ENCODE assay signal across 8 mouse cellular contexts in the genomic region with DNA sequence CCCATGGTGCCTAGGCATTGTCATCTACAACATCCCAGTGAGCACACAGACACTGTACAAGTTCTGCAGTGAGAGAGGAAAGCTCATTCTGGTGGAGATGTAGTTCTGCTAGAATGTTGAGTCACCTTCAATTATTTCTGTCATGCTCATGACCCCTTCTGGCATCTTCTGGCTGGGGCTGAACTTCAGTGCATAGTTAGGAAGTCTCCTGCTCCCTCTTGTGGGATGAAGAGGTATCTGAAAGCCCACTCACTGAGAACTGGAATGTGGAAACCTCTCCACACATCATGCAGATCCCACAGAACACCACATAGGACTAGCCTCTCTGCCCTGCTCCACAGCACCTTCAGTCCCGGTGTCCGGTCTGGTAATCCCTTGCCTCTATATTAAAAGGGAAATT. TPM values are rescaled to one million over a fixed set of nuclear protein-coding genes. Genes with fewer than 3 reads are reported as not detected.
DNase-seq lines count a peak whose midpoint lies in the region; ATAC-seq and TF ChIP-seq lines count a peak whose summit lies in the region.
"Had no signal": no experiment of that assay in that cellular context is flagged by ENCODE, and none has a peak within 500 bp of the region (broad histone marks: within the 10 kb centered on the region; RNA-seq: fewer than 3 reads in every experiment).

No protein-coding gene starts in this region.

- H3K27ac ChIP-seq in kidney, postnatal 0 days: no peak overlapping the region
- H3K27ac ChIP-seq in ES-Bruce4 (ENCODE audit: insufficient read depth, low read length): no peak overlapping the region

- ATAC-seq in kidney, postnatal 0 days (replicated peaks; ENCODE audit: low FRiP score, low read depth): no peak; the same call in 1 of the 2 replicates

- no peak overlapping the region for H3K9ac ChIP-seq in kidney, postnatal 0 days (ENCODE audit: low read depth, low read length)
- no peak overlapping the region for H3K9ac ChIP-seq in ES-Bruce4 (ENCODE audit: low read depth, poor library complexity, severe bottlenecking)

- H3K4me1 ChIP-seq in kidney, postnatal 0 days (replicated peaks; ENCODE audit: insufficient read depth, low read length): no peaks in the 10 kb centered on the region
- no peaks in the 10 kb centered on the region for H3K4me1 ChIP-seq in ES-Bruce4 (ENCODE audit: control insufficient read depth, insufficient read depth, low read length)

- WGBS in kidney, postnatal 0 days: 88% methylated on average over 2 of the region's 2 CpGs

- no peak overlapping the region for H3K4me3 ChIP-seq in kidney, postnatal 0 days (replicated peaks; ENCODE audit: low read depth, low read length)
- no peak overlapping the region for H3K4me3 ChIP-seq in ES-Bruce4 (ENCODE audit: low read depth, low read length)

- peak; percentile 68 for DNase-seq in kidney, postnatal 0 days (ENCODE audit: low spot score)
- no peak for DNase-seq in kidney, adult 8-10 months
- DNase-seq in brain, adult 2 months (ENCODE audit: low read depth, low spot score): peak; percentile 58
- peak; percentile 29 to 44 for DNase-seq in layer of hippocampus, postnatal 10 days (ENCODE audit: low spot score in 2 of 2)
- DNase-seq in retina, embryonic 14.5 days (ENCODE audit: low spot score): peak; percentile 40
- no peak for DNase-seq in cerebellum, adult 9-10 months

- no peaks in the 10 kb centered on the region for H3K27me3 ChIP-seq in kidney, postnatal 0 days (ENCODE audit: insufficient read depth, low read length)
- no peaks in the 10 kb centered on the region for H3K27me3 ChIP-seq in ES-Bruce4 (ENCODE audit: control insufficient read depth, insufficient read depth, low read length, poor library complexity, severe bottlenecking)

- no peaks in the 10 kb centered on the region for H3K36me3 ChIP-seq in kidney, postnatal 0 days (ENCODE audit: insufficient read depth, low read length)
- no peaks in the 10 kb centered on the region for H3K36me3 ChIP-seq in ES-Bruce4 (ENCODE audit: control insufficient read depth, insufficient read depth, low read length, poor library complexity, severe bottlenecking)

- no peak for TF ChIP-seq EP300 in ES-Bruce4 (IDR thresholded peaks at IDR 0.05; ENCODE audit: insufficient read depth, low read depth, low read length)

- peak; percentile 73 for TF ChIP-seq CTCF in kidney, postnatal 0 days (IDR thresholded peaks at IDR 0.05; ENCODE audit: low read depth)
- peak; percentile 14 for TF ChIP-seq CTCF in ES-Bruce4 (IDR thresholded peaks at IDR 0.05; ENCODE audit: low read depth, low read length)

- TF ChIP-seq POLR2A in ES-Bruce4 (IDR thresholded peaks at IDR 0.05; ENCODE audit: insufficient read depth, low read length): no peak

- no peaks in the 10 kb centered on the region for H3K9me3 ChIP-seq in kidney, postnatal 0 days (replicated peaks; ENCODE audit: low read length)
- H3K9me3 ChIP-seq in ES-Bruce4 (replicated peaks; ENCODE audit: control insufficient read depth, insufficient read depth, low read length, poor library complexity, severe bottlenecking): no peaks in the 10 kb centered on the region

- no peak overlapping the region for H3K4me2 ChIP-seq in kidney, postnatal 0 days (ENCODE audit: low read length)

RNA-seq across cellular contexts. Expression of a gene that starts 2.6 kb away (rescaled TPM):
- 4.7 and 8.0 TPM in 2 replicates for polyA plus RNA-seq in kidney, postnatal 0 days (2015; fragmentation: Nextera tagmentation; extraction: Ambion mirVana)
- not detected in 2 replicates for polyA plus RNA-seq in ES-Bruce4 (2011; ENCODE audit: insufficient read depth, insufficient read length, low read depth, missing spikeins)
- 1 to 10 TPM in 1 of 2 experiments, under 1 TPM in 1; 0.25 to 1.2 TPM for total RNA-seq in layer of hippocampus, postnatal 10 days (2021)

RNA-seq across cellular contexts. Expression of a gene that starts 21.5 kb away (rescaled TPM):
- 4.6 and 4.8 TPM in 2 replicates for polyA plus RNA-seq in kidney, postnatal 0 days (2015; fragmentation: Nextera tagmentation; extraction: Ambion mirVana)
- not detected in 2 replicates for polyA plus RNA-seq in ES-Bruce4 (2011; ENCODE audit: insufficient read depth, insufficient read length, low read depth, missing spikeins)
- not detected for total RNA-seq in layer of hippocampus, postnatal 10 days (2021)

RNA-seq across cellular contexts. Expression of a gene that starts 38.6 kb away (rescaled TPM):
- not detected in 2 replicates for polyA plus RNA-seq in kidney, postnatal 0 days (2015; fragmentation: Nextera tagmentation; extraction: Ambion mirVana)
- polyA plus RNA-seq in ES-Bruce4 (2011; ENCODE audit: insufficient read depth, insufficient read length, low read depth, missing spikeins): not detected in 2 replicates
- not detected for total RNA-seq in layer of hippocampus, postnatal 10 days (2021)

RNA-seq across cellular contexts. Expression of a gene that starts 58.3 kb away (rescaled TPM):
- polyA plus RNA-seq in kidney, postnatal 0 days (2015; fragmentation: Nextera tagmentation; extraction: Ambion mirVana): not detected in 2 replicates
- polyA plus RNA-seq in ES-Bruce4 (2011; ENCODE audit: insufficient read depth, insufficient read length, low read depth, missing spikeins): not detected in 2 replicates
- total RNA-seq in layer of hippocampus, postnatal 10 days (2021): not detected
- polyA plus RNA-seq: macrophage had no signal

Comparison
In these comparisons a context has a peak if more than half of its experiments do, and no peak if none do; other contexts are left out.
1. DNase-seq: peak in kidney, postnatal 0 days (single experiment), brain, adult 2 months (single experiment), layer of hippocampus, postnatal 10 days (2 of 2) and retina, embryonic 14.5 days (single experiment); none in kidney, adult 8-10 months (0 of 2) and cerebellum, adult 9-10 months (single experiment).